Mouse (Mus musculus) bone marrow, adult 2 months (tissue): ENCODE measurements around the gene Raet1d. TPM values are rescaled to one million over a fixed set of nuclear protein-coding genes. Genes with fewer than 3 reads are reported as not detected.
"Not testable (repeated sequence)": the region's sequence is repeated elsewhere in the genome, so short reads cannot be mapped to it uniquely, and the experiment has no call there.

Source experiments
- H3K27ac ChIP-seq: fragments of 200-500 bp; 2 replicates; pipeline ENCODE4 v1.5.1; 2012; ENCODE audit warnings: low read depth, mild to moderate bottlenecking, control low read depth, inconsistent platforms, low read length; ENCODE audit not compliant: control insufficient read depth, poor library complexity, insufficient read depth
- H3K4me1 ChIP-seq: fragments of 200-500 bp; 2 replicates; pipeline ENCODE4 v1.6.1; 2011; ENCODE audit warnings: low read length; ENCODE audit not compliant: control insufficient read depth, insufficient read depth
- H3K4me3 ChIP-seq: fragments of 200-500 bp; replicated peaks from 2 replicates; pipeline ENCODE3; 2011; ENCODE audit warnings: mild to moderate bottlenecking, low read depth, low read length, control low read depth; ENCODE audit not compliant: control insufficient read depth
- CTCF ChIP-seq: fragments of 200-500 bp; IDR thresholded peaks from 2 replicates; pipeline ENCODE4 v1.5.1; 2011; ENCODE audit warnings: low read length, control low read depth; ENCODE audit not compliant: control insufficient read depth, insufficient read depth
- POLR2A ChIP-seq: fragments of 200-500 bp; IDR thresholded peaks from 2 replicates; pipeline ENCODE4 v1.6.1; 2011; ENCODE audit warnings: low read depth, mild to moderate bottlenecking, control low read depth, low read length, borderline replicate concordance; ENCODE audit not compliant: control insufficient read depth
- WGBS: fragments of 180-500 bp; shearing (Covaris S2); methylation state at CpG from one replicate; pipeline ENCODE4 v1.1.7; 2018; 5-methylcytosine and 5-hydroxymethylcytosine counted together
- polyA plus RNA-seq: library from polyadenylated mRNA; stranded (reverse); fragments of >200 nt; gene quantifications from 2 replicates; pipeline ENCODE4 v1.2.4, GENCODE M21; 2011; ENCODE audit warnings: low replicate concordance; ENCODE audit not compliant: missing spikeins, insufficient read depth, insufficient read length

Raet1d gene
- polyA plus RNA-seq, result 1.5 TPM in 1 of 2 replicates, not detected in the other

- H3K4me1 ChIP-seq, H3K27ac ChIP-seq, H3K4me3 ChIP-seq: not testable (repeated sequence)
- WGBS, result 59% methylated on average over 3 of the region's 3 CpGs
Observed at GRCm38 (mm10) chr10:22360252-22360651, at the start of gene Raet1d. Raet1d (plus strand) TSS chr10:22360552.

- H3K4me1 ChIP-seq, result no peaks in the 10 kb centered on the region
- TF ChIP-seq POLR2A, result no peak
- TF ChIP-seq CTCF, result no peak
- no peak overlapping the region for H3K4me3 ChIP-seq
- no peak overlapping the region for H3K27ac ChIP-seq
- 82% methylated on average over 2 of the region's 2 CpGs for WGBS
Observed at GRCm38 (mm10) chr10:22322858-22323257, 37.5 kb upstream of the Raet1d start.

GRCm38 (mm10) chr10:22345721-22346120, 14.6 kb upstream of the Raet1d start:
- 48% methylated on average over 4 of the region's 4 CpGs for WGBS
- not testable (repeated sequence) for H3K27ac ChIP-seq, H3K4me3 ChIP-seq, H3K4me1 ChIP-seq

GRCm38 (mm10) chr10:22353548-22354195, 6.7 kb upstream of the Raet1d start:
- peak overlapping the region; percentile 24 for H3K27ac ChIP-seq
- not testable (repeated sequence) for H3K4me3 ChIP-seq, H3K4me1 ChIP-seq
- WGBS, result 27% methylated on average over 6 of the region's 6 CpGs

- H3K4me1 ChIP-seq, H3K27ac ChIP-seq: not testable (repeated sequence)
- 23% methylated on average over 2 of the region's 2 CpGs for WGBS
Observed at GRCm38 (mm10) chr10:22354196-22354574, 6.2 kb upstream of the Raet1d start.

GRCm38 (mm10) chr10:22357373-22357772, 3.0 kb upstream of the Raet1d start:
- not testable (repeated sequence) for H3K4me1 ChIP-seq, H3K27ac ChIP-seq, H3K4me3 ChIP-seq
- WGBS, result 83% methylated on average over 1 of the region's 1 CpGs

More at GRCm38 (mm10) chr10:22354196-22354574, 6.2 kb upstream of the Raet1d start:
- not testable (repeated sequence) for H3K4me3 ChIP-seq

GRCm38 (mm10) chr10:22360957-22361356, 605 bp downstream of the Raet1d start:
- not testable (repeated sequence) for H3K27ac ChIP-seq, H3K4me3 ChIP-seq, H3K4me1 ChIP-seq
- 47% methylated on average over 2 of the region's 2 CpGs for WGBS

GRCm38 (mm10) chr10:22361415-22362352, 1.3 kb downstream of the Raet1d start:
- not testable (repeated sequence) for H3K4me3 ChIP-seq, H3K4me1 ChIP-seq, H3K27ac ChIP-seq
- WGBS, result 2% methylated on average over 12 of the region's 15 CpGs

GRCm38 (mm10) chr10:22362466-22362865, 2.1 kb downstream of the Raet1d start:
- WGBS, result 45% methylated on average over 2 of the region's 2 CpGs

GRCm38 (mm10) chr10:22364915-22365314, 4.6 kb downstream of the Raet1d start:
- H3K4me1 ChIP-seq, H3K4me3 ChIP-seq, H3K27ac ChIP-seq: not testable (repeated sequence)
- 83% methylated on average over 2 of the region's 2 CpGs for WGBS

More at GRCm38 (mm10) chr10:22362466-22362865, 2.1 kb downstream of the Raet1d start:
- H3K4me3 ChIP-seq, H3K4me1 ChIP-seq, H3K27ac ChIP-seq: not testable (repeated sequence)

GRCm38 (mm10) chr10:22381226-22381625, 20.9 kb downstream of the Raet1d start:
- not testable (repeated sequence) for H3K4me1 ChIP-seq, H3K27ac ChIP-seq, H3K4me3 ChIP-seq
- WGBS, result 42% methylated on average over 9 of the region's 10 CpGs

- 83% methylated on average over 7 of the region's 7 CpGs for WGBS
- not testable (repeated sequence) for H3K4me3 ChIP-seq, H3K27ac ChIP-seq, H3K4me1 ChIP-seq
Observed at GRCm38 (mm10) chr10:22390146-22390545, 29.8 kb downstream of the Raet1d start.

- H3K4me3 ChIP-seq, H3K27ac ChIP-seq, H3K4me1 ChIP-seq: not testable (repeated sequence)
- 41% methylated on average over 4 of the region's 5 CpGs for WGBS
Observed at GRCm38 (mm10) chr10:22391616-22392015, 31.3 kb downstream of the Raet1d start.
